In the genomic region with DNA sequence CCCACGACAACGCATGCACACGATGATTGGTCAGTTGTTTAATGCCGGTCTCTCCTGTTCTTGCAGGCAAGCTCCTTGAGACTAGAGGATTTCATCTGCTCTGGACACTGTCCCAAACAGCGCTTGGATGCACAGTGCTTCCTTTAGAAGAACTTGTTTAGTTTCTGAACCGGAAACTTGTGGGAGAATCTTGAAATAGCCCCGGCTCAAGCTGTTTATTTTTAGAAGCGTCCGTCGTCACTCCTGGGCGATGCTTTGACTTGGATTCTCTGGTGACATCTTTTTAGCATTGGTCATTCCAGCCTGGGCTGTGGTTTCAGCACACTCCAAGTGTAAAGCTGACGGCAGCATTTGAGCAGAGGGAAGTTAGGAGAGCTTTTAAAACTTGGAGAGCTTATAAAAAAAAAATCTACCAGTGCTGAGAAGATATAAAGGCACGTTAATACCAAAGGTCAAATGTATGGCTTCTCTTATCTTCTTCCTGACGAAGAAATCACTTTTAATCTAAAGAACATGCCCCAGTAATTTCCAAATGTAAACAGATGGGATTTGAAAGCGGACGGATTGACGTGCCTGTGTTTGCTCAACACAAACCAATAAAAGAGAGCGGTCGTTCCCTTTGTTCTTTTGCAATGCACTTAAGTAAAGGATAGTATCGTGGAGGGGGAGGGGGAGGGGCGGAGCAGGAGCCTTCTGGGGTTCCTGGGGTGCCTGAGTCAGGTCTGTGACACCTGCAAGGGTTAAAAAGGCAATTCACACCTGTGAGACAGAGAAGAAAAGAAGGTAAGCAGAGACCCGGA, we compare ENCODE assay signal across 8 mouse cellular contexts. TPM values are rescaled to one million over a fixed set of nuclear protein-coding genes. Genes with fewer than 3 reads are reported as not detected.
DNase-seq lines count a peak whose midpoint lies in the region; TF ChIP-seq lines count a peak whose summit lies in the region.

No protein-coding gene starts in this region.

- H3K4me3 ChIP-seq in embryonic fibroblast, embryonic 13.5 days (ENCODE audit: insufficient read depth, low read length) = no peak overlapping the region
- peak overlapping the region; percentile 80 for H3K4me3 ChIP-seq in megakaryocyte, embryonic 14.5 days (replicated peaks)

- no peaks in the 10 kb centered on the region for H3K36me3 ChIP-seq in megakaryocyte, embryonic 14.5 days (replicated peaks; ENCODE audit: low read length)

- WGBS in large intestine, adult 2 months = 2% methylated on average over 22 of the region's 22 CpGs

- H3K27ac ChIP-seq in embryonic fibroblast, embryonic 13.5 days (ENCODE audit: insufficient read depth, low read length) = peak overlapping the region; percentile 51

- DNase-seq in thymus, postnatal 0 days (ENCODE audit: low spot score) = peak; percentile 41
- DNase-seq in thymus, postnatal 10 days (ENCODE audit: low spot score in 2 of 2) = no peak
- peak; percentile 76 for DNase-seq in heart, postnatal 4 days
- peak; percentile 58 for DNase-seq in large intestine, adult 2 months (ENCODE audit: low read depth, low spot score)
- DNase-seq in retina, postnatal 1 day = no peak
- no peak for DNase-seq in ovary, postnatal 10 days (ENCODE audit: low spot score)

- peaks cover 28% of the 10 kb centered on the region for H3K27me3 ChIP-seq in megakaryocyte, embryonic 14.5 days (replicated peaks)

- TF ChIP-seq CTCF in embryonic fibroblast, embryonic 13.5 days (IDR thresholded peaks at IDR 0.05; ENCODE audit: borderline replicate concordance, insufficient read depth, low read length) = no peak

- H3K9me3 ChIP-seq in megakaryocyte, embryonic 14.5 days = no peaks in the 10 kb centered on the region

- no peak for TF ChIP-seq POLR2A in embryonic fibroblast, embryonic 13.5 days (IDR thresholded peaks at IDR 0.05; ENCODE audit: low read depth, low read length)

- H3K4me1 ChIP-seq in embryonic fibroblast, embryonic 13.5 days (ENCODE audit: control insufficient read depth, insufficient read depth, low read length) = no peaks in the 10 kb centered on the region
- H3K4me1 ChIP-seq in megakaryocyte, embryonic 14.5 days = peaks cover 26% of the 10 kb centered on the region

RNA-seq across cellular contexts. Expression of a gene that starts 46.5 kb away (rescaled TPM):
- polyA plus RNA-seq in thymus, postnatal 0 days (2015; fragmentation: Nextera tagmentation; extraction: Ambion mirVana) = 17.1 and 18.6 TPM in 2 replicates
- 38.0 and 40.3 TPM in 2 replicates for polyA plus RNA-seq in embryonic fibroblast, embryonic 13.5 days (2011; ENCODE audit: insufficient read length, low read depth, missing spikeins)
- total RNA-seq in heart, postnatal 4 days (2021) = 10 to 100 TPM; 28.4 to 29.0 TPM
- 16.1 and 24.5 TPM in 2 replicates for polyA plus RNA-seq in large intestine, adult 2 months (2012; rRNA removed)
- 9.3 and 12.0 TPM in 2 replicates for polyA plus RNA-seq in megakaryocyte, embryonic 14.5 days (2012; ENCODE audit: insufficient read depth, low replicate concordance)

Comparison
In these comparisons a context has a peak if more than half of its experiments do, and no peak if none do; other contexts are left out.
1. DNase-seq: peak in thymus, postnatal 0 days (single experiment), heart, postnatal 4 days (single experiment) and large intestine, adult 2 months (single experiment); none in thymus, postnatal 10 days (0 of 2), retina, postnatal 1 day (single experiment) and ovary, postnatal 10 days (single experiment).